Mouse (Mus musculus) lung, postnatal 10 days (tissue): Measurements from ENCODE around the gene Gm17581.
A peak's percentile ranks its signal among the peaks of the same experiment; 100 is the strongest.
"Not testable (repeated sequence)": the region's sequence is repeated elsewhere in the genome, so short reads cannot be mapped to it uniquely, and the experiment has no call there.

Experiments
- DNase-seq: peaks from one replicate; pipeline ENCODE4 v3.0.0; 2021

Gene Gm17581

DNA sequence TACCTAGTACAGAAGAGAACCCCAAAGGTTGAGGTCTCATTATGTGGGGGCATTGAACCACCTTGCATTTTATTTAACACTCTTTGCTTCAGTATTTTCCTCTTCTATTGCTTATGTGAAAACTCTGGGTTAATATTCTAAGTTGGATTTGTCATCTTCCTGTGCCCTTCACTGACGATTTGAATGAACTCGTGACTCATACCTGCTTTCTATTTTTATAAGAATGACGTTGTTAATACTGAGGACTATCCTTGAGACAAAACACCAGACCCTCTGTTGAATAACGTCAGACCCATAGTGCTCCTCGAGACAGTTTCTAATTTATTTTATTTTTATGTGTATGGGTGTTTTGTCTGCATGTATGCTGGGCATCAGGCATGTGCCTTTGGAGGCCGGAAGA, 1.3 kb upstream of the Gm17581 start:
- DNase-seq: no peak

DNA sequence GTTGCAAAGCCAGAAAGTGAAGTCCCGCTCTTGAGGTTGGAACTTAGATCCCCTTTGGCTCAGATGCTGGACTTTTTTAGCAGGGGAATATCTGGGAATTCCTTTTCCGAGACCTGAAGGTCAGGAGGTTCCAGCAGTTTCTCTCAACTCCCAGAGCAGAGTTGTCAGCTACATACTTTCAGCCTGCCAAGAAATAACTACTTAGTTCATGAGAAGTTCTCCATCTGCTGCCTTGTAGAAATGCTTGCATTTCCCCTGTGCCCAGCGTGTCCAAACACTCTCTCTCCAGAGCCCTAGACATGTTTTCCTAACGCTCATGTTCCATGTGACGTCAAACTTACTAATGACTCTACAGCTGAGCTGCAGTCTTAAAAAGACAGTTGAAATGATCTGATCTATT, 586 bp downstream of the Gm17581 start:
- DNase-seq: no peak

DNA sequence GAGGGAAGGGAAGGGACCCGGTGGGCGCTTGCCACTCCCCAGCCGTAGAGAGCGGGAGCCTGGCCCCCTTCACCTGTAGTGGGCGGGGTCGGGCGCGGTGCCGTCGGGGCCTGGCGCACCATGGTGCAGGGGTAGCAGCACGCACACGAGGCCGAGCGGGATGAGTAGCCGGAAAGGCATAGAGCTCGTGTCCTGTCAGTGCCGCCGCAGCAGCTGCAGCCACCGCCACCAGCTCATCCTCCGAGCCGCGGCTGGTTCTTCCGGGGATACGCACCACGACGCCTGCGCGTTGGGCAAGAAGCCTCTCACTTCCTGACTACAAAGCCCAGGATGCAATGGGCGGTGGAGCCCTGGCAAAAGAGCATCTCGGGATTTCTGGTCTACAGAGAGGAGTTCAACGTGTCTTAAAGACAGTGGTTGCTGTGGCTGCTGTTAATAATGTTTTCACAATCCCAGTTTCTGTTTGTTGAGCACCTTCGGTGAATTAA, 6.5 kb downstream of the Gm17581 start, which contains the start of gene Edem2:
Edem2 (minus strand) TSS at position 318 of the 488 bp plus-strand sequence.
- DNase-seq: peak; percentile 96

DNA sequence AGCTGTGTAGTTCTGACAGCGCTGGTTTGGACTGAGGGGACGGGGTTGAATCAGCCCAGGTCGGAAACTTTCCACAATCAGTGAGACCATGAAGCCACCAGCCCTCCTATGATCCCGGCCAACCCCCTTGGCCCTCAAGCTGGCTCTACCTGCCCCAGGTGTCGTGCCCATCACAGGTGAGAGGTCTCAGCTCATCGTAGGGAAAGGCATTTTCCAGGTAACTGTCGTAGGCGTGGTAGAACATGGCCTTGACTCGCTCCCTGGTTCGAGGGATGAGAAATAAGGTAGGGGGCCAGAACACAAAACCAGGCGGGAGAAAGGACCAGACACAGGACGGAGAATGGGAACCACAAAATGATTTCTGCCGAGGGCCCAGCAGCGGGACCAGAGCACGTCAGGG, 6.9 kb downstream of the Gm17581 start:
- no peak for DNase-seq

DNA sequence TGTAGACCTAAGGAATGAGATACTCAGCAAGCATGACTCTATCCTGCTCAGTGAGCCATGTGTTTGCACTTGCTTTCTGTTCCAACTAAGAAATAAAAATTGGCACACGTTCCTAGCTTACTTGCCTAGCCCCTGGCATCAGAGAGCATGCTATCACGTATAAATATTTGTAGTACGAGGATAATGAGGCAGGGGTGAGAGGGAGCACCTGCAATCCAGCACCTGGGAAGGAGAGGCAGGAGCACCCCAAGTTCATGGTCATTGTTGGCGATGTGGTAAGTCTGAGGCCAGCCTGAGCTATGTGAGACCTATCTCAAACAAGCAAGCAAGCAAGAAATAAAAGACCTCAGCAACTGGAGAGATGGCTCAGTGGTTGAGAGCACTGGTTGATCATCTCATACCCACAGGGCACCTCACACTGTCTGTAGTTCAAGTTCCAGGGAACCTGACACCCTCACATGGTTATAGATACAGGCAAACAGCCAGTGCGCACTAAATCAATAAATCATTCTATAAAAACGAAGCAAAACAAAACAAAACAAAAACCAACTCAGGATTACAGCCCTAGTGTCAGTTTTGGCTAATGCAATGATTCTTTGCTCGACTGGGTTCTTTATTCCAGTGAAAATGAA, 7.8 kb downstream of the Gm17581 start:
- no peak for DNase-seq

DNA sequence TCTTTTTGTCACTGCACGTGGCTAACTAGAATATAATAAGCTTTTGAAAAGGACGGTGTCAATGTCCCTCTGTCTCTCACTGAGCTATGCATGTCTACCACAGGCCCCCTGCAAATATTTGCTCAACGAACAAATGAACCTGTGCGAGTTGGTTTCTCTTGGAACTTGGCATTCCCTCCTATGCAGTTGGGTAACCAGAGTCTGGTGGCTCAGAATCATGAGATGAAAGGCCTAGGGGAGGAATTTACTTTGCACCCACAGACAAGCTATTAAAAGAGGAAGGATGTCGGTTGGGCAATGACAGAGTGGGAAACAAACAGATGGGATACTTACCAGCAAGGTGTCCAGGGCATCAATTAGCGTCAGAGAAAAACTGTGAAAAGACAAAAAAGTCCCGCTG, 9.4 kb downstream of the Gm17581 start:
- DNase-seq: no peak

DNA sequence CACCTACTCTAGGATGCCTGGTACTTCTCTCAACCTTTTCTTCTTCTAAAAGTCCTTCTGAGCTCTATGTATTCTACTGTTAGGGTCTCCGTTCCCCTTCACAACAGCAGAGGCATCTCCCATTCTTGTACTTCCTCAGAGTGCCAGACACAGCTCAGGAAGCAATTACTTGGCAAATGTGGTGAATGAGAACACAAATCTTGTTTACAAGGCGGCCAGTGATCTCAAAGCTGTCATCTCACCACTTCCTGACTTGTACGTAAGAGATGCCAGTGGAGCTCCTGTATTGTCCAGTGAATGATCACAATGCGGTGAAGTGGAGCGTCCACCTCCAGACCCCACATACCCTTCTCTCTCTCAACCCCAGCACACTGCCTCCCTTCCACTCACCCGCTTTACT, 11.1 kb downstream of the Gm17581 start:
- DNase-seq: no peak

DNA sequence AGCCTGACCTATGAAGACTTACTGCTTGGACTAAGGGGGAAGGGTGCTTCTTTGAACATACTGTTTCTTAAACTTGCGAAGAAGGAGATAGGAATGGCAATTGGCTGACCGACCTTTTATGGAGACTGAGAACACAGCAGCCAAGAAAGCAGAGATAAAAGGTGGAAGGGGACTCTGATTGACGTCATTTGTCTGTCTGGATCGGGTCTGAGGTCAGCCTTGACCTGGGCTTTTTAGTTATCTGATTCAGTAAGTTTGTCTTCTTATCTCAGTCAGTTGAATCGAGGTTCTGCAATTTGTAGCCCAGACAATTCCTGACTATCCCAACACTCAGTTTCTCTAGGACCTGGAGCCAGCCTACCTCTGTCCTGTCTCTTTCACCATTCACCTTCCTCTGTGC, 11.6 kb downstream of the Gm17581 start:
- no peak for DNase-seq

DNA sequence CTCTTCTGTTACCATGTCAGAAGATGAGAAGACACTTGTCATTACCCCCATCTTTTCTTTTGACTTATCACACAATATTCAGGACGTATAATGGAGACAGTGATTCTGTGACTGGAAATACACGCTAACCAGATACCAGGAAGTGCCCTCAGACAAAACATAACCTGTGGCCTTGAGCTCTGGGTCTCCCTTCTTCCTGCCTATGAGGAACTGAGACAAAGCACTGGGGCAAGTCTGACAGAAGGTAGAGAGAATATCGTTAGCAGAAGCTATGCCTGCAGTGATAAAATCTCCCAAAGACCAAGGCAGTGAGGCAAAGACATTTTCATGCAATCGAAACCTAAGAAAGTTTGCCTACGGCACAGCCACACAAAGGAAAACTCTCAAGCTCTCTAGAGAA, 15.1 kb downstream of the Gm17581 start:
- no peak for DNase-seq

DNA sequence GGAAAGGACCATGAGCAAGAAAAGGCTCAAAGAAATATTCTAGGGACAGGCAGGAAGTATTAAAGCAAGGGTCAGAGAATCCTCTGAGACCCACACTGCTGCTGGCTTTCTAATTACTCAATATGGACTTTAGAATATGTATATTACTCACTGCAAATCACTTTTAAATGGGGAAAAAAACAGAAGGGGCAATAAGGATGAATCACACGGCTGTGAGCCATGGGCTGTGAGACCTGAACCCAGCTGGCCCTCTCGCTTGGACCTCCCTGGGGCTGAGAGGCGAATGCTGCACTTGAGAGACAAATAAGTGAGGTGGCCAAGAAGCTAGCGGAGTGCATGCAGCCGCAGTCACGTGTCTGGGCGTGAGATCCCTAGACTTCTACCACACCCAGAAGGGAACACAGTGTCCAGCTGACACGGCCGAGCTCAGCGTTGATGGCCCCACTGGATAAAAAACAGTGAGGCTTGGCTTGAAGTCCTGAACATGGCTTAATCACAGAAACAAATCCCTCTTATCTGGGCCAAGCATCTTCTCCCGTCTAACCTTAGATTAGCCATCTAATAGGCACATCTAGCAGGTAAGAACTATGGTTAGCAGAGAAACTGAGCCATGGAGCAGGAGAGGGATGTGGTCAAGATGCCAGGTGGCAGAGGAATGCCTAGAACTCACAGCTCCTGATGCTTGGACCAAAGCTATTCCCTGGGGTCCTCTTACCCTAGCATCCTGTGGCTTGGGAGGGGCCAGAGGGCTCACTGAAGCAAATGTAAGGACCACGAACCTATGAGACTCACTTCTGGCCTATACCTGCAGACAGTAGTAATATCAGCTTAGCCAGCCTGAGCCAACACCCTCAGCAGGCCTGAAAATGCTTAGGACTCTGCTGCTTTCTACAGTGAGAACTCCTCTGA, 18.3 kb downstream of the Gm17581 start:
- DNase-seq: no peak

DNA sequence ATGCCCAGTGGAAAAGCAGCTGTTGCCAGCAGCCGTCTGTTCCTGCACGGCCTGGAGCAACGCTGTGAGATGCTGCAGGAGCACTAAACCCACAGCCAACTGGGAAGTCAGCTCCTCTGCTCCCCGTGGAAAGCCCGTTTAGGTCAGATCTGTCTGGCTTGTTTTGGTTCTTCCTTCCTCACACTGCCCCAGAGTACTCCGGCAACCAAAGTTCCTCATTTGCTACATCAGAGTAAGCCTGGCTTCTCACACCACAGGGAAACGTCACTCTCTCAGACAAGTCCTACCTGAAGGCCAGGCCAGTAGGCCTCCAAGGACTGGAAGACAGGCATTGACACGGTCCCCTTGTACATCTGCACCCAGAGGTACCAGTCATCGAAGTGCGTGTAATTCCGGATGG, 25.1 kb downstream of the Gm17581 start:
- no peak for DNase-seq

DNA sequence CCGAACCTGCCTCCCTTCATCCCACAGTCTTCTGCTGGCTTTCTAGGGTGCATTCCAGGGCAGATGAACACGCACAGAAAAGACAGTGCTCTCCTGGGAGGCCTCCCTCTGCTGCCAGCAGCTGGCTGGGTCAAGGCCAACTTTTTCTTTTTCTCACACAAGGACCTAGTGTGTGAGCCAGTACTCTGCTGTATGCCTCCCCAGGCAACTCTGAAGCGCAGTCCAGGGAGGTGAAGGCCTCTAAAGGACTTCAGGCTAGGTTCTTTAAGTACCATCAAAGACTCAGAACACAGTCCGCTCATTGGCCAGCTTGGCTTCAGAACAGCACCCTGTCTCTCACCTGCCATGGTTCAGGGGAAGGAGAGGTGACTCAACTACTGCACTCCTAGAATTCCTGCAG, 28.4 kb downstream of the Gm17581 start:
- DNase-seq: peak; percentile 40

DNA sequence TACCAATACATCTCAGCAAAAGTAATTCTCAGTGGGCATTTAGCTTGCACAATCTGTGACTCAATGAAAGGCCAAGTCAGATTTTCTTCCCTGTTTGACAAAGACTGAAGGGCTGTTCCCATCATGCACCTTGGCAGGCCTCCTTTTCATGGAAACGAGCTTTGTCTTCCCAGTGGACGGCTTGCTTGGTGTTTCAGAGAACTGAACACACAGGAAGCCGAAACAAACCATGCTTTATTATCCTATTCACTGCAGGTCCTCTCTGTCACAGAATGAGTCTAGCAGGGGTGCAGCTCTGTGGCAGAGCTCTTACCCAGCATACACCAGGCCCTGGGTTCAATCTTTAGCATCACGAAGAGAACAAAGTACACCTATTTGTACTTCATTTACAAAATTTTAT, 32.0 kb downstream of the Gm17581 start:
- no peak for DNase-seq

DNA sequence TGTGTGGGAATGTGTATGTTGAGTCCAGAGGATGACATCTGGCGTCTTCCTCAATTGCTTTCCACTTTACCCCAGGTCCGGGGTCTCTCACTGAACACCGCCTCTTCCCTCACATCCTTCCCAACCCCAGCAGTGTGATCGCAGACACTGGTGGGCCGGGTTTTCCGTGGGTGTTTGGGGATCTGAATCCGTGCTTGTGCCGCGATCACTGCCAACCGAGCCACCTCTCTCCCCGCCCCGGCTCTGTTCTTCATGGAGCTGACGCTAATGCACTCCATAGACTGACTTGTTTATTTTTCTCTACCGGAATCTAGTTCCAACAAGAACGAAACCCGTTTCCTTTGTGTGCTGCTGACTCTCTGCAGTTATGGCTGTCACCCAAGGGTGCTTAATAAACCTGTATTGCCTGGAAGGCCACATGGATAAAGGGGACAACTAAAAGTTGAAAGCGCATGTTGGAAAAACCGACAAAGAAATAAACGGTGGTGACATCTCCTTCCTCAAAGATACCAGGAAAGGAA, 34.2 kb downstream of the Gm17581 start:
- peak; percentile 12 for DNase-seq

DNA sequence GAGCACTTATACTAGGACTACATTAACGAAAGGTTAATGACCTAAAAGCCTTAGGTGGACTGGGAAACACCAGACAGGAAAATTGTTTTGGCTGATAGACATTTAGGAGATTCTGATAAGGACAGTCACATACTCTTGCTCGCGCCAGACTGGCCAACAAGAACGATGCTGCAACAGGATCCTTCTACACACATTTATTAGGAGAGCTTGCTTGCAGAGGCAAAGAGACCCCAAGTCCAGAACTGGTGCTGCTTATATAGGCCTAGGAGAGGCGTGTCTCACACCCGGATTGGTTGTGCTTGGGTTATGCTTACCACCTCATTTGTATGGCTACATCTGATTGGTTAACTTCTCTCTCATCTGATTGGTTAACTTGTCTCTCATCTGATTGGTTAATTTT, 37.2 kb downstream of the Gm17581 start:
- DNase-seq: not testable (repeated sequence)

DNA sequence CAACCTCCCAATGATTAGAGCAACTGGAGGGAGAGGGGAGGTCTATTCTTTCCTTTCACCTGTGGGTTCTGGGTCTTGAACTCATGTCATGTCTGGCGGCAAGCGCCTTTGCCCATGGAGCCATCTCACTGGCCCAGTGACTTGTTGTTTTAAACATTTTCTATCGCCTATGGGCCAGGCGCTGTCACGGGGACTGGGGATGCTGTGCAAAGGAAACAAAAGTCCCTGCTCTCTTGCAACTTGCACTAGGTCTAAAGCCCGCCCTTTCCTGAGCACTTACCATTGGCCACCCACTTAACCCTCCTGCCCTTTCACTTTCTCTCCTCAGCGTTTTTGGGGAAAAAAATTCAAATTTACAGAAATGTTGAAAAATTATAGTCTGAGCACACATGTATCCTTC, 38.8 kb downstream of the Gm17581 start:
- DNase-seq: no peak

DNA sequence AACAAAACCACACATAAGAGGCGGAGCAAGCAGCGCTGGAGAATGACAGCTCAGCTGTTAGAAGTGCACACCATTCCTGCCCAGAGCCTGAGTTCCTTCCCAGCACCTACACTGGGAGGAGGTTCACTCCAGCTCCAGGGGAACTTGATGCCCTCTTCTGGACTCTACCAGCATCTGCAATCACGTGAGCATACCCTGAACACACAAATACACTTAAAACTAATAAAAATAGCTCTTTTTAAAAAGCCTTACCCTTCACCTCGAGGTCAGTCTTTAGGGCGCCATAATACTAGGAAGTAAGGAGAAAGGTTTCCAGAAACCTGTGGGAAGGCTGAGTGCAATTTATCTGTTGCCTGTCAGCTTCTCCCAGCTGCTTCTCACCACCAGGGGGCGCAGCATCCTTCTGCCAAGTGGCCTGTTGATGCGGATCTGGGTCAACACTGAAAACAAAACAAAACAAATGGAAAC, 39.5 kb downstream of the Gm17581 start:
- DNase-seq: peak; percentile 92

DNA sequence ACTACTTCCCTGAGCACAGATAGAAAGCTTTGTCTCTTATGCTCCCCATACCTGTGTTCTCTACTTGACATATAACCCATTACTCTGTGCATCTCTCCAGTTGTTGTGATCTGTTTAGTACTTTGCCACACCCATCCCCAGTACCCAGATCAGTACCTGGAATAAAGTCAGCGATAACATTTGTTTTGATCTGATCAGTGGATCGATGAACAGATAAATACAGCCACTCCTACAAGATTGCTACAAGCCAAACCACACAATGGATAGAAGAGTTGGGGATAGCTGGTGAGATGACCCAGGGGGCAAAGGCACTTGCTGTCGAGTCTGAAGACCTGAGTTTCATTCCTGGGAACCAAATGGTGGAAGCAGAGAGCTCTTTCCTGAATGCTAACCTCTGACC, 40.4 kb downstream of the Gm17581 start:
- DNase-seq: no peak

DNA sequence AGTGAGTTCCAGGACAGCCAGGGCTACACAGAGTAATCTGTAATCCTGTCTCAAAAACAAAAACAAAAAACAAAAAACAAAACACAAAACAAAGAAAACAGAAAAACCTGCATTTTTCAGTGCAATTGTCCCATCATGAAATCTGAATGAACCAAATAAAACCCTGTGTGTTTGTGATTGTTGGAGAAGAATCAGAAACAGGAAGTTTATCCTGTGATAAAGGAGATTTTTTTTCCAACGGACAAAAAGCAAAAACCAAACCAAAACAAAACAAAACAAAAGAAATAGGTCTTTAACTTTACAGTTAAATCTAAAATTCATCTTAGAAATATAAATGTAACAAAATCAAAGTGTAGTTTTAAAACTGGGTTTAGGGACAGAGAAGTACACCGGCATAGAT, 41.1 kb downstream of the Gm17581 start:
- DNase-seq: no peak

DNA sequence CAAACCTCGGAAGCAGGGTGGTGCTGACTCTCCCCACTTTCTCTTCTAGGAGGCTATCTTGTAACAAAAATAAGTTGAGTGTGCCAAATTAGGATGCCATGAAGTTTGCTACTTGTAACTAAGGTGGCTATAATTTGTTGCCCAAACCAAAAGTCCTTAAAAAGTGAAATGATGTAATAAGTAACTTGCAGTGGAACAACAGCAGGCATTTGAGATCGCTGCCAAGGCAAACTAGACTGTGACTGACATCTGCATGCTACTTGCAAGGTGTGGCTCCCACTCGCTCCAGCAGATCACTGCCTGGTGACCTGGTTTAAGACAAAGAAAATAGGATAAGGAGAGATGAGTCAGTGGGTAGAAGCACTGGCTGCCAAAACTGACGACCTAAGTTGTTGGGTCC, 42.5 kb downstream of the Gm17581 start:
- no peak for DNase-seq

DNA sequence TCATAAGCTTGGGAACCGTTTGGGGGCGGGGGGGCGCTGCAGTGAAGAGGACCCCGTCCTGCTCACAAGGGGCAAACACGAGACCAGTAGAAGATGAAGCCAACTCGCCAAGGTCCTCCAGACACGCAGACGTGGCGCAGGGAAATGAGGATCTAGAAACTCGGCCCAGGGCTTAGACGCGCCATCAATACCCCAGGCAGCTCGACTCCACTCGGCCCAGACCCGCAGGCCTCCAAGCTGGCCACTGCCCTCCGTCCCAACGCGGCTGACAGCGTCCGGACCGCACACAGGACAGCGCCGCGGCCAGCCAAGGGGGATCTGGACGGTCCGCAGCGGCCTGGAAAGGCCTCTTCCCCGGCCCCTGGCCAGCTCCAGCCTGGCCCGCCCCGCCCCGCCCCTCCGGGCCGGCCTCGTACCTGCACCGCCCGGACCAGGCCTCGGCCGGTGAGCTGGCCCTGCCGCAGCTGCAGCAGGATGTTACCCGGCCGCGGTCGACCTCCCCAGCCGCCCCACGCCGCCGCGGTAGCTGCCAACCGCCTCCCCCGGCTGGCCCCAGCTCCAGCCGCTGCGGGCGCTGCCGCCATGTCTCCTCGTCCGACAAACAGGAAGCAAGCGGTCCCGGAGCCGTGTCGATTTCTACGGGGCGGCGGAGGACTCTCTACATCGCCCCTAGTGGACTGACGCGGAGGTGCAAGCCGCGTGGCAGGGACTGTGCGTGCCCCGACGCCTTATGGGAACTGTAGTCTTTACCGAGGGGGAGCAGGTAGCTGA, 43.8 kb downstream of the Gm17581 start, which contains the start of gene Trpc4ap:
Trpc4ap (minus strand) TSS at position 662 of the 771 bp plus-strand sequence.
- DNase-seq: peak; percentile 97

DNA sequence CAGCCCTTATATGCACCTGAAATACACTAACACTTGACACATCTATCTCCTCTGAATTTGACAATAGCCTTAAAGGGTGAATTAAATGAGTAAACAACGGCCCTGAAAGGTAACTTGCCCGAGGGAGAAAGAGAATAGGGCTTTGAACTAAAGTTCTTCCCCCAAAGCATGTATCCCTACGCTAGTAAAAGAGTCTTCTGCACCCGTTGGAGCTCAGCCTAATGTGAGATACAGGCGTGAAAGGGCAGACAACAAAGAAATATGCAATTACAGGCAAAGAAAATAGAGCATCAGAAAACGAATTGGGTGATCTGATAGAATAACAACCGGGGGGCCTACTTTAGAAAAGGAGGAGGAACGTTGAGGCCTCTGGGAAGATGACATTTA, 44.3 kb downstream of the Gm17581 start:
- DNase-seq: no peak

DNA sequence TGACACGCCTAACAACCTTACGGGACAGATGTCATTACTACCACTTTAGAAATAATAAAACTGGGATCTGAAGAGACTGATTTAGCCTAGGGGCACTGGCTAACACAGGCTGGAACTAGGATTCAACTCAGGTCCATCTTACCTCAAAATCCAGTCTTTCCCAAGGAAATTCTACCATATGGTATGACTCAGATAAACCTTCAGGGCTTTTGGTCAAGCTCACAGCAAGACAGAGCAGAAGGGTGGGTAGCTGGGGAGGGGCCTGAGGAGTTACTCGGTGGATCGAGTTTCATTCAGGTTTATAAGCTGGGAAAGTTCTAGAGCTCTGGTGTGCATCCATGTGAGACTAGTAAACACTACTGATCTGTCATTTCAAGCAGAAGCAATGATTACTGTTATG, 46.5 kb downstream of the Gm17581 start:
- DNase-seq: no peak
